Mouse (Mus musculus): ENCODE data around the gene Ccdc12. TPM values are rescaled to one million over a fixed set of nuclear protein-coding genes. Genes with fewer than 3 reads are reported as not detected.
A peak's percentile ranks its signal among the peaks of the same experiment; 100 is the strongest.
"Not testable (repeated sequence)": the region's sequence is repeated elsewhere in the genome, so short reads cannot be mapped to it uniquely, and the experiment has no call there.

The Ccdc12 gene
- polyA plus RNA-seq, 1 experiment = 59.2 TPM

GRCm38 (mm10) chr9:110681817-110682216, 25.5 kb downstream of the Ccdc12 start:
- TF ChIP-seq CEBPB (IDR thresholded peaks at IDR 0.05; ENCODE audit: insufficient read depth, poor library complexity, severe bottlenecking) (no peak), MYOD1 (IDR thresholded peaks at IDR 0.05; ENCODE audit: control insufficient read depth in 1 of 3, insufficient read length in 2 of 3, low read depth in 2 of 3) (peak in 2 of 3 experiments; percentile 57 to 84), MYOG (IDR thresholded peaks at IDR 0.05; ENCODE audit: control insufficient read depth in 1 of 3, insufficient read depth in 1 of 3, insufficient read length in 2 of 3, low read depth in 2 of 3) (peak; percentile 10 to 64 (median 55))
- H3K27me3 ChIP-seq (ENCODE audit: control insufficient read depth, insufficient read depth, insufficient read length) = no peaks in the 10 kb centered on the region

GRCm38 (mm10) chr9:110682255-110682654, 26.0 kb downstream of the Ccdc12 start:
- Histone ChIP-seq H3K36me3 (ENCODE audit: control insufficient read depth, insufficient read depth) (no peaks in the 10 kb centered on the region), H3K79me2 (ENCODE audit: control insufficient read depth, insufficient read depth) (peaks cover 33% of the 10 kb centered on the region), H3ac (ENCODE audit: control insufficient read depth, insufficient read length) (no peak overlapping the region), H3K4me3 (no peak overlapping the region), H3K27me3 (ENCODE audit: control insufficient read depth, insufficient read depth, insufficient read length) (no peaks in the 10 kb centered on the region), H3K4me2 (ENCODE audit: low read depth) (no peak overlapping the region)
- no peak for TF ChIP-seq E2F4 (IDR thresholded peaks at IDR 0.05; ENCODE audit: insufficient read depth)
- no peak for TF ChIP-seq TCF3 (IDR thresholded peaks at IDR 0.05; ENCODE audit: insufficient read length, low read depth)

More at GRCm38 (mm10) chr9:110681817-110682216, 25.5 kb downstream of the Ccdc12 start:
- H3K4me2 ChIP-seq (ENCODE audit: low read depth) = no peak overlapping the region
- no peak overlapping the region for H3ac ChIP-seq (ENCODE audit: control insufficient read depth, insufficient read length)
- peaks cover 33% of the 10 kb centered on the region for H3K79me2 ChIP-seq (ENCODE audit: control insufficient read depth, insufficient read depth)
- no peaks in the 10 kb centered on the region for H3K36me3 ChIP-seq (ENCODE audit: control insufficient read depth, insufficient read depth)
- H3K4me3 ChIP-seq = no peak overlapping the region

GRCm38 (mm10) chr9:110682697-110683096, 26.4 kb downstream of the Ccdc12 start:
- not testable (repeated sequence) for H3K27me3 ChIP-seq (ENCODE audit: control insufficient read depth, insufficient read depth, insufficient read length); H3K36me3 ChIP-seq (ENCODE audit: control insufficient read depth, insufficient read depth); H3K4me3 ChIP-seq; H3K4me2 ChIP-seq (ENCODE audit: low read depth); H3ac ChIP-seq (ENCODE audit: control insufficient read depth, insufficient read length)
- H3K79me2 ChIP-seq (ENCODE audit: control insufficient read depth, insufficient read depth) = peaks cover 29% of the 10 kb centered on the region

- Histone ChIP-seq H3ac (ENCODE audit: control insufficient read depth, insufficient read length) (no peak overlapping the region), H3K36me3 (ENCODE audit: control insufficient read depth, insufficient read depth) (no peaks in the 10 kb centered on the region), H3K79me2 (ENCODE audit: control insufficient read depth, insufficient read depth) (peaks cover 23% of the 10 kb centered on the region), H3K27me3 (ENCODE audit: control insufficient read depth, insufficient read depth, insufficient read length) (no peaks in the 10 kb centered on the region), H3K4me2 (ENCODE audit: low read depth) (peak overlapping the region; percentile 86), H3K4me3 (no peak overlapping the region)
- no peak for TF ChIP-seq POLR2AphosphoS2 (IDR thresholded peaks at IDR 0.05; ENCODE audit: insufficient read length, low read depth)
- no peak for TF ChIP-seq TCF12 (IDR thresholded peaks at IDR 0.05; ENCODE audit: insufficient read depth, poor library complexity, severe bottlenecking)
- no peak for TF ChIP-seq POLR2A (IDR thresholded peaks at IDR 0.05; ENCODE audit: insufficient read length, low read depth)
- TF ChIP-seq MYOD1 (IDR thresholded peaks at IDR 0.05; ENCODE audit: control insufficient read depth in 1 of 3, insufficient read length in 2 of 3, low read depth in 2 of 3) = peak in 1 of 3 experiments; percentile 36
- peak in 1 of 3 experiments; percentile 29 for TF ChIP-seq MYOG (IDR thresholded peaks at IDR 0.05; ENCODE audit: control insufficient read depth in 1 of 3, insufficient read depth in 1 of 3, insufficient read length in 2 of 3, low read depth in 2 of 3)
- TF ChIP-seq REST (IDR thresholded peaks at IDR 0.05; ENCODE audit: insufficient read depth, insufficient read length) = no peak
- no peak for TF ChIP-seq CEBPB (IDR thresholded peaks at IDR 0.05; ENCODE audit: insufficient read depth, poor library complexity, severe bottlenecking)
- TF ChIP-seq MAX (IDR thresholded peaks at IDR 0.05; ENCODE audit: low read depth) = no peak
These were observed 27.3 kb downstream of the Ccdc12 start for GRCm38 (mm10) chr9:110683574-110684099.

GRCm38 (mm10) chr9:110684100-110684831, 28.0 kb downstream of the Ccdc12 start:
- no peak for TF ChIP-seq MYOD1 (IDR thresholded peaks at IDR 0.05; ENCODE audit: control insufficient read depth in 1 of 3, insufficient read length in 2 of 3, low read depth in 2 of 3)
- TF ChIP-seq MAX (IDR thresholded peaks at IDR 0.05; ENCODE audit: low read depth) = no peak
- TF ChIP-seq CEBPB (IDR thresholded peaks at IDR 0.05; ENCODE audit: insufficient read depth, poor library complexity, severe bottlenecking) = no peak
- TF ChIP-seq SRF (IDR thresholded peaks at IDR 0.05; ENCODE audit: control insufficient read depth, insufficient read length, low read depth) = no peak
- no peak for TF ChIP-seq USF1 (IDR thresholded peaks at IDR 0.05; ENCODE audit: low read depth)
- no peak for TF ChIP-seq TCF12 (IDR thresholded peaks at IDR 0.05; ENCODE audit: insufficient read depth, poor library complexity, severe bottlenecking)
- no peak for TF ChIP-seq TCF3 (IDR thresholded peaks at IDR 0.05; ENCODE audit: insufficient read length, low read depth)
- no peak for TF ChIP-seq REST (IDR thresholded peaks at IDR 0.05; ENCODE audit: insufficient read depth, insufficient read length)
- TF ChIP-seq POLR2A (IDR thresholded peaks at IDR 0.05; ENCODE audit: insufficient read length, low read depth) = no peak
- no peak for TF ChIP-seq POLR2AphosphoS2 (IDR thresholded peaks at IDR 0.05; ENCODE audit: insufficient read length, low read depth)
- no peak for TF ChIP-seq E2F4 (IDR thresholded peaks at IDR 0.05; ENCODE audit: insufficient read depth)
- no peak for TF ChIP-seq MYOG (IDR thresholded peaks at IDR 0.05; ENCODE audit: control insufficient read depth in 1 of 3, insufficient read depth in 1 of 3, insufficient read length in 2 of 3, low read depth in 2 of 3)
- no peak overlapping the region for H3K4me3 ChIP-seq
- peaks cover 16% of the 10 kb centered on the region for H3K79me2 ChIP-seq (ENCODE audit: control insufficient read depth, insufficient read depth)
- H3K4me2 ChIP-seq (ENCODE audit: low read depth) = peak overlapping the region; percentile 86
- no peaks in the 10 kb centered on the region for H3K27me3 ChIP-seq (ENCODE audit: control insufficient read depth, insufficient read depth, insufficient read length)
- no peak overlapping the region for H3ac ChIP-seq (ENCODE audit: control insufficient read depth, insufficient read length)
- no peaks in the 10 kb centered on the region for H3K36me3 ChIP-seq (ENCODE audit: control insufficient read depth, insufficient read depth)

All from myocyte (in vitro differentiated cells).